Mouse (Mus musculus) ES-E14 (cell line): ENCODE measurements around the gene Prpf40a. TPM values are rescaled to one million over a fixed set of nuclear protein-coding genes. Genes with fewer than 3 reads are reported as not detected.

Experiments
- DNase-seq: peaks from one replicate; pipeline ENCODE4 v3.0.0-alpha.2; 2013; ENCODE audit warnings: low read depth, low spot score
- H3K27ac ChIP-seq: 2 replicates; pipeline ENCODE4 v1.5.1; 2012; ENCODE audit warnings: low read depth, mild to moderate bottlenecking, low read length, moderate library complexity, mixed read lengths; ENCODE audit not compliant: poor library complexity, insufficient read depth, severe bottlenecking
- H3K36me3 ChIP-seq: 2 replicates; pipeline ENCODE4 v1.6.1; 2012; ENCODE audit warnings: mild to moderate bottlenecking, low read length, moderate library complexity, mixed read lengths; ENCODE audit not compliant: control insufficient read depth, poor library complexity, insufficient read depth, severe bottlenecking
- H3K4me1 ChIP-seq, 2 experiments: fragments of 150-350 bp in 1 of 2; sonication (generic) in 1 of 2; 2 replicates each; pipeline ENCODE4 v1.6.1; 2012; ENCODE audit warnings: low read length in 2 of 2, mild to moderate bottlenecking in 1 of 2, mixed read lengths in 1 of 2; ENCODE audit not compliant: control insufficient read depth in 2 of 2, insufficient read depth in 2 of 2, poor library complexity in 1 of 2
- H3K4me3 ChIP-seq, 2 experiments: fragments of 150-350 bp in 1 of 2; sonication (generic) in 1 of 2; 2 replicates each; pipeline ENCODE4 v1.5.1; 2012; ENCODE audit warnings: low read length in 2 of 2, low read depth in 1 of 2, mild to moderate bottlenecking in 1 of 2, mixed read lengths in 1 of 2; ENCODE audit not compliant: insufficient read depth in 1 of 2, poor library complexity in 1 of 2, severe bottlenecking in 1 of 2
- H3K9ac ChIP-seq: 2 replicates; pipeline ENCODE4 v1.6.1; 2012; ENCODE audit warnings: low read depth, mild to moderate bottlenecking, low read length, mixed read lengths; ENCODE audit not compliant: poor library complexity, insufficient read depth, severe bottlenecking
- H3K9me3 ChIP-seq: fragments of 150-350 bp; sonication (generic); 2 replicates; pipeline ENCODE4 v1.6.1; 2012; ENCODE audit warnings: low read depth, mild to moderate bottlenecking, low read length; ENCODE audit not compliant: control insufficient read depth, insufficient read depth
- CHD2 ChIP-seq: IDR thresholded peaks from 2 replicates; pipeline ENCODE4 v1.6.1; 2014; ENCODE audit warnings: mild to moderate bottlenecking, low read depth, low read length, inconsistent platforms
- HCFC1 ChIP-seq: IDR thresholded peaks from 2 replicates; pipeline ENCODE4 v1.6.1; 2012; ENCODE audit warnings: low read length, inconsistent platforms, borderline replicate concordance; ENCODE audit not compliant: insufficient read depth
- MAFK ChIP-seq: IDR thresholded peaks from 2 replicates; pipeline ENCODE4 v1.6.1; 2014; ENCODE audit warnings: mild to moderate bottlenecking, low read depth, low read length, inconsistent platforms; ENCODE audit not compliant: insufficient read depth
- ZC3H11A ChIP-seq: IDR thresholded peaks from 2 replicates; pipeline ENCODE4 v1.6.1; 2012; ENCODE audit warnings: low read depth, mild to moderate bottlenecking, inconsistent platforms, low read length, borderline replicate concordance
- ZNF384 ChIP-seq: IDR thresholded peaks from 2 replicates; pipeline ENCODE4 v1.6.1; 2012; ENCODE audit warnings: low read depth, low read length, inconsistent platforms
- in situ Hi-C, 2 experiments: fragments of 600-800 bp; cut with MboI; formaldehyde crosslinking; loops; one replicate each; pipeline ENCODE4 v1.15.1; 2025; ENCODE audit warnings: low sequenced_read_pairs in 2 of 2, inconsistent platforms in 1 of 2; ENCODE audit not compliant: unreplicated experiment in 2 of 2
- total RNA-seq: library from RNA; depleted of rRNA; stranded (reverse); fragments of 300-350 nt; gene quantifications from 2 replicates; pipeline ENCODE4 v1.2.3, GENCODE M21; 2012; rRNA removed

Gene Prpf40a
- total RNA-seq, 1 experiment, result 136 TPM

DNA sequence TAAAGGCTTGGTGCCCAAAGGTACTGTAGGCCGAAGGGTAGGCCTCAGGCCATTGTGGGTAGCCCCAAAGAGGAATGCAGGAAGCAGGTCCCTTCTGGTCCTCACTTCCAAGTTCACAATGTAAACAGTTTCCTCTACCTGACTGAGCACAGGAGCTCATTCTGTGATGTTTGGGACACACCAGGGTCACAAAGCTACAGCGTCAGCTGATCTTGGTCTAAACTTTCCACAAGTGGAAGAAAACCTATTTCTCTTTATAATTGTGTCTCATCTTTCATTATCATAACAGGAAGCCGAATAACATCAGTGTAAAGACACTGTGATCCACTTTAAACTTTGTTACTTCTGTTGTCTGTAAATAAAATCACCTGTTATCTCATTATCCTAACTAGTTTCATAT, 95.6 kb downstream of the Prpf40a start:
- Histone ChIP-seq H3K36me3 (no peaks in the 10 kb centered on the region), H3K27ac (no peak overlapping the region), H3K9me3 (no peaks in the 10 kb centered on the region), H3K4me1 (no peaks in the 10 kb centered on the region), H3K9ac (no peak overlapping the region), H3K4me3 (no peak overlapping the region)
- no peak for DNase-seq
- no peak for TF ChIP-seq HCFC1
- TF ChIP-seq ZC3H11A, result no peak
- TF ChIP-seq MAFK, result no peak
- TF ChIP-seq ZNF384, result no peak
- no peak for TF ChIP-seq CHD2
- in situ Hi-C loops, result loop anchor here in 1 of 2 experiments (25.0 kb wide), 1 partner anchor 333 kb away; no protein-coding TSS in a partner anchor

DNA sequence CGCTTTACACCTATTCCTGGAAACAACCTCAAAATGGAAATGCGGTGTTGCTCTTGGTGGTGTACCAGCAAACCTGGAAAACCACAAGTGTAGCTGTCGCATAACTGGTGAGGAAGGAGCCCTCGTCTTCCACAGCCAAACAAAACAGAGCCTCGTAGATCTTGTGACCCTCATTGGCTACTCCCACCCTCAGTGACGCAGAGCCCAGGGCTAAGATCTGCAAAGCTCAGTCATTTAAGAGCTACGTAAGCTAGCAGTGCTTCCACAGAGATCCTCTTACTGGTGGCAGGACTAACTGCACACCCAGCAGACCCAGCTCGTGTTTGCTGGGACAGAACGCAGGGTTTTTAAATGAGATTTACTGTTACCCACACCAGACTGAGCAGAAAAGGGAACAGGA, 96.1 kb downstream of the Prpf40a start:
- Histone ChIP-seq H3K9ac (no peak overlapping the region), H3K36me3 (no peaks in the 10 kb centered on the region), H3K27ac (no peak overlapping the region), H3K9me3 (no peaks in the 10 kb centered on the region), H3K4me3 (no peak overlapping the region), H3K4me1 (no peaks in the 10 kb centered on the region)
- in situ Hi-C loops, result loop anchor here in 1 of 2 experiments (25.0 kb wide), 1 partner anchor 333 kb away; no protein-coding TSS in a partner anchor
- TF ChIP-seq MAFK (no peak), HCFC1 (no peak), ZNF384 (no peak), ZC3H11A (no peak), CHD2 (no peak)
- no peak for DNase-seq

DNA sequence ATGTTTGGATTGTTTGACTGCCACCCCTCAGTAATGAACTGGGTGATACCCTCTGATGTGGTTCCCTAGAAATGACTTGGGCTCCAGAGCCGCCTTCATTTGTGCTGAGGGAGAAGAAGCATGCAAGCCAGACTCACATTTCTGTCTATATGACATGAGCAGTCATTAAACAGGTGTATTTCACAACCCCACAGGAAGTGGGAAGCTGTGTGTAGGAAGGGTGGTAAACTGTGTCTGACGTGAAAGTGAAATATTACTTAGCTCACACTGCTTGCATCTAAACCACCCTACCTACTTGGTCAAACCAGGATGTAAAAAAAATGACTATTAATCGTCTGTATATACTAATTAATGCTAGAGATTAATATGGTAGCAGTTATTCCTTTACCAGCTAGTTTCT, 102.3 kb downstream of the Prpf40a start:
- H3K4me3 ChIP-seq, result no peak overlapping the region
- H3K36me3 ChIP-seq, result no peaks in the 10 kb centered on the region
- DNase-seq, result no peak
- no peaks in the 10 kb centered on the region for H3K4me1 ChIP-seq
- H3K9me3 ChIP-seq, result no peaks in the 10 kb centered on the region
- H3K27ac ChIP-seq, result no peak overlapping the region
- no peak for TF ChIP-seq MAFK
- TF ChIP-seq CHD2, result no peak
- no peak for TF ChIP-seq HCFC1
- no peak for TF ChIP-seq ZNF384
- TF ChIP-seq ZC3H11A, result no peak
- no peak overlapping the region for H3K9ac ChIP-seq
- in situ Hi-C loops, result loop anchor here (10.0 to 25.0 kb wide), 2 partner anchors 324 to 326 kb away; no protein-coding TSS in a partner anchor

DNA sequence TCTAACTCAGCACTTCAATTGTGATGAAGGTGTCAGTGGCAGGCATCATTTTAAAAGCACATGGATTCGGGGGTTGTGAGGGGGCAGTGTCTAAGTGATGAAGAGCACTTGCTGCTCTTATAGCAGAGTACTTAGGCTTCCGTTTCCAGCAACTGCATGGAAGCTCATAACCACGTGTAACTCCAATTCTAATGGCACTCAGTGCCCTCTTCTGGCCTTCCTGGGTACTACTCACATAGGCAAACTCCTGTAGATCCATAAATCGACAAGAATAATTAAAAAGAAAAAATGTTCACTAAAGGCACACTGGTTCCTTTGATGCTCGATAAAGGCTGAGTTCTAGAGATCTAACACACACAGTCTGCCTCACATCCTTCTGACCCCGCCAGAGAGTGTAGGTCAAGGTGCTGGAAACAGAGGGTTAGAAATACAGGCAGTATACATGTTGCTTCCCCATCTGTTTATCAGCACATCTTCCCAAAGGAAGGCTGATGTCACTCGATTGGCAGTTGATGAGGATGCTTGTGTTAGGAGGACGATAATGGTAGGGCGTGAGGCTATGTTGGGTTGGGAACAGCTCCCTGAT, 105.4 kb downstream of the Prpf40a start:
- peak; percentile 44 for DNase-seq

More for the DNA sequence above, 105.4 kb downstream of the Prpf40a start:
- Histone ChIP-seq H3K4me3 (no peak overlapping the region), H3K4me1 (no peaks in the 10 kb centered on the region), H3K9ac (0 out of 2 replicates have a peak overlapping the region, but pooled peaks have one; percentile 31), H3K36me3 (no peaks in the 10 kb centered on the region), H3K27ac (no peak overlapping the region), H3K9me3 (no peaks in the 10 kb centered on the region)
- in situ Hi-C loops, result loop anchor here (10.0 to 25.0 kb wide), 2 partner anchors 321 to 323 kb away; no protein-coding TSS in a partner anchor
- no peak for TF ChIP-seq HCFC1
- no peak for TF ChIP-seq ZNF384
- TF ChIP-seq CHD2, result no peak
- TF ChIP-seq MAFK, result no peak
- no peak for TF ChIP-seq ZC3H11A

Other genes with a start within 250 kb of the Prpf40a start
- 67.0 and 81.9 TPM in 2 replicates for gene Arl6ip6, start 442 bp upstream of the Prpf40a start, total RNA-seq